Mouse (Mus musculus): ENCODE results near the gene Zfp551.
A peak's percentile ranks its signal among the peaks of the same experiment; 100 is the strongest.

Gene Zfp551

DNA sequence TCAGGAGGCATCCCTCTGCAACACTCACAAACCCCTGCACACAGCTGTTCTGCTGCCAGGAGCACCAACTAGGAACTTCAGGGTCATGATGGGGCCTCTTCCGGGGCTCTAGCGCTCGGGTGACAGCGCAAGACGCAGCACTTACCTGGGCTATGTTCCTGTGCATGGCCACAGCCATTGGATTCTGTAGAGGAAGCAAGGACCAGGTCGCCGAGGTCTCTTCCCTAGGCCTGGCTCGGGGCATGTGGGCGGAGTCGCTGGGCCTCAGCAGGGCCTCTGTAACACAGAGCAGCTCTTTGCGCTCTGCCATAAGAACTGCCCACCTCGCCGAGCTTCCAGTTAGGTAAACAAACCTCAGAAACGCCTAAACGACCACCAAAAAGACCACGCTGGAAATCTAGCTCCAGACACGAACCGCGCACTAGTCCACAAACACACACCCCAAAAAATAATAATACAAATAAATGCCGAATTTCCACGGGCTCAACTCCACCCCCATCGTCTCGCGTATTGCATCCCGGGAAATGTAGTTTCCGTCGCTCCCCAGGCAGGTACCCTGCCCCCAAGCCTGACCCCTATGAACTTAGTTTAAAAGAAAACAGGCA is at the start of gene Zfp551:
TSS of gene Zfp551 (minus strand) at position 507 of the 605 bp plus-strand sequence.
- DNase-seq = peak; percentile 72

DNA sequence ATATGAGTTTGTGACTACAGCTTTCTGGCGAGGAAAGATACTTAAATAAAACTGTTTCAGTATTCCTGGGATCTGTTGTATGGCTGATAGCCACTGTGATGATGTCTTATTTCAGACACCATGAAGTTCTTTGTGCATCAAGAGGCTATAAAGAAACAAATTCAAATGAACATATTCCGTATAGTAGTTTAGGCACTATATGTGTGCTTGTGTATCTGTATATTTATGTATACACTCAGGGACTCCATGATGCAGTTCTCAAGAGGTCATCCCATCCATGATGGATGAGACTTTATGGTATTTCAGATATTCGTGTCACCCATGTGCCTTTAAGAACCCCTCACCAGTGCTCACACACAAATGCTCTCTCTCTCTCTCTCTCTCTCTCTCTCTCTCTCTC is 304 bp upstream of the Zfp551 start:
- DNase-seq = no peak

GRCm38 (mm10) chr7:12421741-12422140 is 810 bp downstream of the Zfp551 start:
- DNase-seq = no peak

DNA sequence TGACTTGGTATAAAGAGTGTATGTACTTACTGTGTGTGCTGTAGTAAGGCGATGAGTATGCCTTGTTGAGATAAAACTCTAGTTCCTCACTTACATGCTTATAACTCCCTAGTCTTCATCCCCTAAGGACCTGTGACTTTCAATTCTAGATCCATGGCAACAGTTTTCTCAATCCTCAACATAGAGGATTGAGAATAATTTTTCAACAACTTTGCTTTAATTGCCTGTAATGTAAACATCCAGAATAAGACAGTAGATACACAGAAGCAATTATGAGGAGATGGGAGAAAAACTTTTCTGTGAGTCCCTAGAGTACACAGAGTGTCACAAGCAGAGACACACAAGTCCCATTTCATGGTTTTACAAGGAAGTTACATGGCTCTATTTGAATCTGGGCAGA is 53.4 kb downstream of the Zfp551 start, which contains the start of gene Vmn1r84:
TSS of gene Vmn1r84 (minus strand) at position 101 of the 400 bp plus-strand sequence.
- no peak for DNase-seq
